Mouse (Mus musculus): ENCODE measurements around the gene Cyp17a1.

DNA sequence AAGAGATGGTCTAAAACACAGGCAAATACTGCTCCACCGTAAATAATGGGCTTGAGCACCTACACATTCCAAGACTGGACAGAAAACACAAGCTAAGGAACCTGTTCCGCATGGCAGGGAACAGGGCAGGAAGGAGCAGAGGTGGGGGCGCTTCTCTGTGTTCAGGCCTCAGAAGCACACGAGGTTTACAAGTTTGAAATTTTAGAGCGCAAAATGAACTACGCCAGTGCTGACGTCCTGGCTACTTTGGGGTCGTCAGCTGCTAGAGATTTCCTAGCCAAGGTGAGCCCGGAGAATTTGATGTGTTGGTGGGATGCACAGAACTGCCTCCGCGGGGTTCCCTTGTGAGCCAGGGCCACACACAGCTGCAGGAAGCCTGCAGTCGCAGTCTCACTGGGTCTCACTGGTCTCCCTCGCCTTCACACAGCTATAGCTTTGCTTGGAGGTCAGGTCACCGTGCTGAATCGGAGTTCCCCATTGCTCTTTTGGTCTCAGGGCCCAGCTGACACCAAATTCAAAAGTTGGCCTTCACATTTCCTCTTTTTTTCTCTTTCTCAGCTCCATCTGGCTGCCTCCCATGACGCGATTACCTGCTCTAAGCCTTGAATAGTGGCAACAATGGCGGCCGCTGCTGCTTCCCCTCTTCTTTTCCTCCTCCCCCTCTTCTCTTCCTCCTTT, 25.0 kb upstream of the Cyp17a1 start:
- TF ChIP-seq CTCF (IDR thresholded peaks at IDR 0.05; ENCODE audit: low read depth) (no peak), EP300 (IDR thresholded peaks at IDR 0.05; ENCODE audit: low read depth) (no peak)

Data from liver, postnatal 0 days (tissue).